Mouse (Mus musculus) layer of hippocampus, adult 9-10 months (tissue): ENCODE measurements around the gene Mtf2.
"Not testable (repeated sequence)": the region's sequence is repeated elsewhere in the genome, so short reads cannot be mapped to it uniquely, and the experiment has no call there.

Experiments used
- DNase-seq: peaks from one replicate; pipeline ENCODE4 v3.0.0; 2022; ENCODE audit warnings: low spot score

The Mtf2 gene

DNA sequence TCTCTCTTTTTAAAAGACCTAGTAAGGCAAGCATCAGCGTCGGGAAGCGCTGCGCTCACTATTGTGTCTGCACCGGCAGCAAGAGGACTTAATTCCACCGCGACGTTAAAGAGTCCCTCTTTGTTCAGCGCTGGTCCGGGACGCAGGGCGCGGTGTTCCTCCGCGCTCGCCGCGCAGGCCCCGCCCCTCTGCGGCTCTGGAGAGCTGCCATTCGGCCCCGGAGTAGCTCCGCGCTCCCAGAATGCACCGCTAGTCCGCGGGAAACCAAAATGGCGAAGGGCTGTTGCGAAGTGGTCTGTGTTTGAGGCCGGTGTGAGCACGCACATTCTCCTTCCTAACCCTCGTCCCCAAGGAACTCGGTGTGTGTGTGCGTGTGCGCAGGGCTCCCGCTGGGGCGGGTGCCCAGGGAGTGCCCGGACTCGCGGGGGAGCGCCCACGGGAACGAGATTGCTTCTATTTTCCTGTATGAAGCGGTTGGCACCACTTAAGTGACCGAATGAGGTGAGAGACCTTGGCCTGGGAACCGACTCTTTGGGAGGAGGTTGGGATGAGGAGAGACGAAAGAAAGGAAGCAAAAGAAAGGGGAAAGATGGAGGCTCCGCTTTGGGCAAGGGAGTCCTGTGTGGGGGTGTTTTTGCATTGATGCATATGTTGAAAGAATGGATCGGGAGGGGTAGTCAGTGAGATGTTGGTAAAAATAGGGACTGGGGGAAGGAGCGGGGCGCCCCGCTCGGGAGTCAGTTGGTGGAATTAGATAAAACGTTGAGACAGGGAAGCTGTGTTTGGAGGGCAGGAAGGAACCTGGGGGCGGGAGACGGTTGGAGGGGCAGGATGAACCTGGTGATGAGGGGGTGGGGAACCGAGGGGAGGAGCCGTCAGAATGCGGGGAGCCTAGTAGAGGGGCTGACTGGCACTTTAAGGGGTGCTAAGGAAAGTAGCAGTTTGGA lies at the start of gene Mtf2:
Gene Mtf2, plus strand, starts transcription at position 210 of the 947 bp plus-strand sequence.
- peak; percentile 94 for DNase-seq

DNA sequence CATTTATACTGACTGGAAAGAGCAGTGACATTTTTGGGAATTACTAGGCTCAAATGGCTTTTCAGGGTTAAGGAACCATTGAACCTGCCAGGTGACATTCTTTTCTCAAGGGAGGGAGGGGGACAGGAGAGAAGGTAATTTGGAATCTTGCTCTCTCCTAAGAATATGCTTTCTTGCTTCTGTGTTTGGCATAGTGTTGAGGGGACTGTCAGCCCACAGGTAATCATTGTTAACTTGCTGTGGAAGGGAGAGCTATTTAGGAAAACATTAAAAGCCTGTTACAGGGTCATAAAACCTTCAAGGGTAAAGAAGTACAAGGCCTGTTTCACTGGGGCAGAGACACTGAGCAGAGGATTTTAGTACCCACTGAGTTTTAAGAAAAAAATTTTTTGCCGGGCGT lies 48.2 kb upstream of the Mtf2 start:
- no peak for DNase-seq

DNA sequence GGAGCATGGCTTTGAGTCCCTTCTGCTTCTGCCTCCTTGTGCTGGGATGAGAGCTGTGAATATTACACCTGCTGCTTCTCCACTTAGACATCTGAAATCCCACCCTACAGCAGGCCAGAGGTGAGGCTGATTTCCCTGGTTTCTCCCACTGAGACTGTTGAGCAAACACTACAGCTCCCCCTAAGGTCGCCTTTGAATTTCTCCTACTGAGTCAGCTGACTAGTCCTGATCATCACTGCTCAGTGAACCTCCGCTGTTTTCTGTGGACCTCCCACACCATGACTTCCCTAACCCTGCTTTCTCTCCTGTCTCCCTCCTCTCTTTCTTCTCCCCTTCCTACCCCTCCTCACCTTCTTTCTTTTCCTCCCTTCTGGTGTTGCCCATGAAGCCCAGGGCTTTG lies 46.1 kb upstream of the Mtf2 start:
- no peak for DNase-seq

DNA sequence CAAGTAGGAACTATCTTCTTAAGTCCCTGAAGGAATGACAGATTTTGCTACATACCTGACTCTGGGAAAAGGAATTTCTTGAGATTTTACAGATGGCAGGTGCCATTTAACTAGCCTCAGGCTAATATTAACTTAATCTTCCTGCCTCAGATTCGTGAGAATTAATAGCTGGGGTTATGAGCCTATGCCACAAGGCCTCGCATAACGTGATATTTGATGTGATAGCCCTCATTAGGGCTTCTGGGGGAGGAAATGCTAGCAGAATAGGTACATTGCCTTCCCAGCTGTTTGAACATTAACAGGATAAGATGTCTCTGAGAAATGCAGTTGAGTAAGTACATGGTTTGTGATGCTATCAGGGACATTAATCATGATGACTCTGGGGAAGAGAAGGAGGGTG lies 44.1 kb upstream of the Mtf2 start:
- DNase-seq = no peak

DNA sequence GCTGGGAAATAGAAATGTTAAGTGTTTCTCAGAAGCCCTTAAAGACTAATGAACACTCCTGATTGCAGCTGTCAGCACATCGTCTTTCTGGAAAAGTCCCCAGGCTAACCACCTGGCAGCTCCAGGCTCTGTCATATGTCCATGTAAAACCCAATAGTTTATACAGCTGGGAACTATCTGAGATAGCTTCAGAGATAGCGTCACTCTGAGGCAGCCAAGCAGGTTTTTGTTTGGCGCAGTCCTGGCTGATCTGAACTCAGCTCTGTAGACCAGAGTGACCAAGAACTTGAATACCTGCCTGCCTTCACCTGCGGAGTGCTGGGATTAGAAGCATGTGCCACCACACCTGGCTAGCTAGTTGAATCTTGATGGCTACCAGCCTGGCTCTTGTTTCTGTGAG lies 37.2 kb upstream of the Mtf2 start:
- DNase-seq = no peak

DNA sequence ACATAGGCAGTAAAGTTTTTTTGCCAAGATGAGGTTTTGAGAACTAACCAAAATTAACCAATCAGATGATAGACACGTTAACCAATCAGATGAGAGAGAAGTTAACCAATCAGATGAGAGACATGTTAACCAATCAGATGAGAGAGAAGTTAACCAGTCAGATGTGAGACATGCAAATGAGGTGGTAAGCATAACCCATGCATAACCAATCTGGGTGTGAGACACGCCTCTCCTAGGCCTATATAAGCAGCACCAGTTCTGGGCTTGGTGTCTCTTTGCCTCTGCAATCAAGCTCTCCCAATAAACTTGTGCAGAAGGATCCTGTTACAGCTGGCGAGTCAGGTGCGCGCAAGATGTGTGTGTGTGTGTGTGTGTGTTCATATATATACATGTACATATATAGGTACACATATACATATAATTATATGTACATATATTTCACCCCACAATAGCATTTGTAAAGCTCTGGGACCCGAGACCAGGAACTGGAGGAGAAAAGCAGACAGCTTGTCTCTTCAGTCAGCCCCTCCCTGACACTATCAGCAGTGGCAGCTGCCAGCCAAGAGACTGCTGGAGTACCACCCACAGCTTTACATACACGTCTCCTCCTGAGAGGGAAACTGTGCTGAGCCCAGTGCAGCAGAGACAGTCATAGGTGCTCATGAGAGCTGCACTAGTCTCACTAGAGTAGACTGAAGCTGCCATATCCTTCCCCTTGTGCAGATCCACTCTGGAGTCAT lies 36.5 kb upstream of the Mtf2 start:
- not testable (repeated sequence) for DNase-seq

DNA sequence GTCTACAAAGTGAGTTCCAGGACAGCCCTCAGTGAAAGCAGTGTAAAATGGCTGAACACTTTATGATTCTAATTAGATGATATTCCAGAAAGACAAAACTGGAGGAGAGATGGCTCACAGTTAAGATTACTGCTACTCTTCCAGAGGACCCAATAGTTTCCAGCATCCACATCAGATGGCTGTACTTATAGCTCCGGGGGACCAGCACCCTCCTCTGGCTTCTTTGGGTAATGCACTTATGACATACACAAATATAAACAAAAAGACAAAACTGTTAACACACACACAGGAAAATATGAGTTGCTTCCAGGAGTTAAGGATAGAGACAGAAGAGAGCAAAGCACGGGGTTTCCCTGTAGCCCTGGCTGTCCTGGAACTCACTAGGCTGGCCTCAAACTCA lies 35.5 kb upstream of the Mtf2 start:
- DNase-seq = no peak

DNA sequence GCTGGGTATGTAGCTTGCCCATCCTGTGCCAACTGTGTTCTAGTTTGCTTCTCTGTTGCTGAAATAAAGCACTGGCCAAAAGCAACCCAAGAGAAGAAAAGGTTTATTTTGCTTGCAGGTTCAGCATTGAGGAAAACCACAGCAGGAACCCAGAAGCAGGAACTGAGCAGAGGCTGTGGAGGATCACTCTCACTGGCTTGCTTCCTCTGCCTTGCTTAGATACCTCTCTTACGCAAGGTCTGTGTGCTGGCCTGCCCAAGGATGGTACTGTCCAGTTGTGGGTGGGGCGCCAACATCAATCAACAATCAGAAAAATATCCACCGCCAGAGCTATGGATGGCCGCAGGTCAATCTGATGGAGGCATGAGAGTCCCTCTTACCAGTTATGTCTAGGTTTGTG lies 34.2 kb upstream of the Mtf2 start:
- DNase-seq = no peak

DNA sequence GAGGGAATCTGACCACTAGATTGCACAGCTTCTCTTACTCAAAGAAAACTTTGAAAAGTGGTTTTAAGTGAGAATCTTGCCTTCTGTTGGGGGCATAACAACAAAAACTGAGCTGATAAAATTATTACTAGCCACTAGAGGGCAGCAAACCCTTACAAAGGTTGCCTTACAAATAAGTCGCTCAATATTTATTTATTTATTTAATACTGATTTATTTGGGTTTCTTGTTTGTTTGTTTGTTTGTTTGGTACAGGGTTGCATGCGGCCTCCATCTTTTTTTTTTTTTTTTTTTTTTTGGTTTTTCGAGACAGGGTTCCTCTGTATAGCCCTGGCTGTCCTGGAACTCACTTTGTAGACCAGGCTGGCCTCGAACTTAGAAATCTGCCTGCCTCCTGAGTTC lies 31.3 kb upstream of the Mtf2 start:
- peak; percentile 41 for DNase-seq

DNA sequence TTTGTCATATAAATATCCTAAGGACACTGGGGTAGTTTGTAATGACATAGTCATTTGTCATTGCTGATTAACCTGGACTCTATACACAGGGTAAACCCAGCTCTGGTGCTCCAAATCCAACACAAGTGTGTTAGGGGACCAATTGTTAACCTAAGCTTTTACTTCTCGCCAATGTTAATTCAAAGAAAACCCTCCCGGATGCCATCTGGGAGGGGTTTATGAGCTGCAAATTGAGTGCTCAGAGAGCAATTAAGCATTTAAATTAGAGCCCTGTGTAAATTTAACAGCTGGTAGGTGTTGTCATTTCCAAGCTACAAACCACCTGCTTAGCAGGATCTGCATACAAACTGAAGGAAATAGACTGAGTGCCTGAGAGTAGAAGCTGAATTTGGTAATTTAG lies 30.0 kb upstream of the Mtf2 start:
- DNase-seq = no peak

DNA sequence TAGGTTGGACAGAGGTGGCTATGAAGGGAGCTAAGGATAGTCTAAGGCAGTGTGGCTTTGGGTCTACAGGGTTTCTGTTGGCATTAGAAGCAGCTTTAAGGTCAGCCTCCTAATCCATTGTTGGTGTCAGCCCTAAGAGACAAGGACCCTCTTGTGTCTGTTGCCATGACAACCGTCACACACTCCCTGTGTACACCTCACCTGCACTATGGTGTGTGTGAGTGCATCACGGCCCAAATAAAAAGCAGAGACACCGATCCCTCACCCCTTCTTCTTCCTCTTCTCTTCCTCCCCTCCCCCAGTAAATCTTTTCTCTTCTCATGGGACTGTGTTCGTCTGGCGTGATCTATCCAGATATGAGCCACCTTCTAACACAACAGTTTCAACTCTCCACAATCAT lies 23.4 kb upstream of the Mtf2 start:
- DNase-seq = no peak

DNA sequence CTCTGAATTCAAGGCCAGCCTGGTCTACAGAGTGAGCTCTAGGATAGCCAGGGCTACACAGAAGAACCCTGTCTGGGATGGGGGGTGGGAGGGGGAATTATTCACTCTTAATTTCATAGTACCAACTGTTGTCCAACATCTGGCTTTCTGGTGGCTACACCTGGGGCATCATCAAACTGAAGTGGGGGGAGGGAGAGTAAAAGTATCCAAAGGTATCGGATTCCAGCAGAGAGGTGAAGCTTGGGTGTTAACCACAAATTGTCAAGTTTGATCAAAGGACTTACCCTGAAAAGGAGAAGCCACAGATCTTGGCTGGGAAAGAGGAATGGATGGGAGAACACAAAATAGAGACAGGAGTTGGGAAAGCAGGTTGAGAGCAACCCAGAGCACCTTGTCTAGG lies 21.6 kb upstream of the Mtf2 start:
- DNase-seq = no peak

DNA sequence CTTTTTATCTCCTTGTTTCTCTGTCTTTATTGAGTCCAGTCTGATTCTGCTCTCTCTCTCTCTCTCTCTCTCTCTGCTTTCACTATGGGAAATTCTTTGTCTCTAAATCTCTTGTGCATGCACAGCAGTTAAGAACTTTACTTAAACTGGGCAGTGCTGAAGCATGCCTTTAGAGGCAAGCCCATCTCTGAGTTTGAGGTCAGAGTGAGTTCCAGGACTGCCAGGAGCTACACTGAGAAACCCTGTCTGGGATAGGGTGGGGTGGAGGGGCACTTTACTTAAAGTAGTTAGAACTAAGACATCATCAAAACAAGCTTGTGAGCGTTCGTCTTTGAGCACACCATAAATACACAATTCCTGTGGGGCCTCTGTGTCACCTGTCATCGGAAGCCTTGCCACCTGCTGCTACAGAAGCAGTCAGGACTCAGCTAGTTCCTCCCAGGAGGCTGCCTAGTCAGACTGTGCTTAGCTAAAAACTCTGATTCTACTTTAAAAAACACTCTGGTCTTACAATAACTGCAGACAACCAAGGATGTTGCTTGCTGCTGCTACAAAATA lies 15.7 kb upstream of the Mtf2 start:
- no peak for DNase-seq

DNA sequence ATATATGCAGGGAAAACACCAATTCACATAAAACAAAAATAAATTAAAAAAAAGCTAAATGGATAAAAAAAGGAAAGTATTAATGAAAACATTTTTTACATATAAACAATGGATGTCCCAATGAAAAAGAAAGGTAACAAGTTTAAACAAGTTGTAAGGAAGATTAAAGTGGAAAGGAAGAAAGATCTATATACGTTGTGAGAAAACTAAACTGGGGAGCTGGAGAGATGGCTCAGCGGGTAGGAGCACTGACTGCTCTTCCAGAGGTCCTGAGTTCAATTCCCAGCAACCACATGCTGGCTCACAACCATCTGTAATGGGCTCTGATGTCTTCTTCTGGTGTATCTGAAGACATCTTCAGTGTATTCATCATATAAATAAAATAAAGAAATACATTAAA lies 14.4 kb upstream of the Mtf2 start:
- DNase-seq = no peak

DNA sequence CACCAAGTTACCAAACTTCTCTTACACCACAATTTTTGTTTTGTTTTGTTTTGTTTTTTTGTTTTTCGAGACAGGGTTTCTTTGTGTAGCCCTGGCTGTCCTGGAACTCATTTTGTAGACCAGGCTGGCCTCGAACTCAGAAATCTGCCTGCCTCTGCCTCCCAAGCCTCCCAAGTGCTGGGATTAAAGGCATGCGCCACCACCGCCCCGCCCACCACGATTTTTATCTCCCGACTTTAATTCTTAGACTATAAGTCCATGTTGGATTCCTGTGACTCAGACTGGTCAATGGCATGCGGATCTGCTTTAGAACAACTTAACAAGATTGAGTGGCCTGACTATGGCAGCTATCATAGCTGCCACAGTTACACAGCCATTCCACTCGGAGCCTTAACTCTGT lies 13.7 kb upstream of the Mtf2 start:
- DNase-seq = not testable (repeated sequence)

DNA sequence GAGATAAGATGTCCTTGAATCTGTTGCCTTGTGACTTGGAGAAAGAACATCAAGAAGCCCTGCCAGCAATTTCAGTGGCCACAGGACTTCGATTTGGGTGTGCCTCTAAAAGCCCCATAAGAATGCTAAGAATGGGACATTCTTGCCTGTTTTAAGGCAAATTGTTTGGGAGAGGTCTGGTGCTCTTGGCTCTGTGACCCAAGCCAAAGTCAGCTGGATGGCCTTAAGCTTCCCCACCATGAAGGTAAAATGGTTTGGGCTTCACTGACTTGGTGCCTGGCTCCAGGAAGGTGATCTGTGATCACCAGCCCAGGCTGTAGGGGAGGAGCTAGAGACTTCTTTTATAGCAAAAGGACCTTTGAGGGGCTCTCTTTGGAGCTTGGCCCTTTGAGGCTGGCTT lies 13.3 kb upstream of the Mtf2 start:
- no peak for DNase-seq

DNA sequence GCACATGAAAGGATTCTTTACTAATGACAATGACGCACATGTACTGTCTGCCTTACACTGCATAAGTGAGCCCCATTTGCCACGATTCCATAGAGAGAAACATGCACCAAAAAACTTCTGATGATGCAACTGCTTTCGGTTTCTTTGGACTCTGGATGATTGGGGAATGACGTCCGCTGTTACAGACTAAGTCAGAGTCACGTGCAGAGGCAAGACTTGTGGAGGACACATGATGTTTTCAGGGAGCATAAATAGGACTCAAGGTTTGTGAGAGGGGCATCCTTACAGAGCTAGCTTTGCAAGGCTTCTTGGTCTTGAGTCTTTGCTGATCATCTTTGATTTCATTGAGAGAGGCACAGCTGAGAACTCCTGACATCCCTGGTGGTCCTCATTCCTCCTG lies 11.9 kb upstream of the Mtf2 start:
- no peak for DNase-seq

DNA sequence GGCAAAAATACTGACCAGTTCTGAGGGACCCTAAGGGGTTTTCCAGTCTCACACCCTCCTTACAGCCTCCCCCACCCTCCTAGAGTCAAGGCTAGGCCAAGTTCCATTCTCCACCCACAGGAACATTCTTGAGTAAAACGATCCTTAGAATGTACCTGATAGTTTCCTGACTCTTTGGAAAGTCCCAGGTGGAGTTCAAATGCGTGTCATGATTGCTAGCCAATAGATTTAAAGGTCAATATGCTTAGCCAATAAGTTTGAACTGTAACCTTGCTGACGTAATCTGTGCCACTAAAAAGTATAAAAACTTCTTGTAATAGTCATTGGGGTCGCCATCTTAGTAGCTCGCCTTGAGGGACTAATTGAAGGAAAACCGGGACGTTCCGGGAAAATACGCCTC lies 5.1 kb upstream of the Mtf2 start:
- no peak for DNase-seq

DNA sequence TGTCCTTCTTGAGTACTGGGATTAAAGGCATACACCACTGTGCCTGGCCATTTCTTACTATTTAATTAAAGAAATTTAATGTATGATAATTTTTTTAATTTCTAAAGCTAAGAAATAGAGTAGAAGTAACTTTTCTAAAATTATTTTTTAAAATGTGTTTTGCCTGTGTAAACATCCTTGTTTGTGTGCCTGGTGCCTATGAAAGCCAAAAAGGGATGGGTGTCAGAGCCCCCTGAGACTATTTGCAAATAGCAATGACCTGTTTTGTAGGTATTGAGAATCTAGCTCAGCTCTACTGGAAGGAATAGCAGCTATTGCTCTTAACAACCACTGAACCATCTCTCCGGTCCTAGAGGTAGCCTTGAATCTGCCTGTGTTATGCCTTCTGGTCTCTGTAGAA lies 6.8 kb downstream of the Mtf2 start:
- DNase-seq = no peak

DNA sequence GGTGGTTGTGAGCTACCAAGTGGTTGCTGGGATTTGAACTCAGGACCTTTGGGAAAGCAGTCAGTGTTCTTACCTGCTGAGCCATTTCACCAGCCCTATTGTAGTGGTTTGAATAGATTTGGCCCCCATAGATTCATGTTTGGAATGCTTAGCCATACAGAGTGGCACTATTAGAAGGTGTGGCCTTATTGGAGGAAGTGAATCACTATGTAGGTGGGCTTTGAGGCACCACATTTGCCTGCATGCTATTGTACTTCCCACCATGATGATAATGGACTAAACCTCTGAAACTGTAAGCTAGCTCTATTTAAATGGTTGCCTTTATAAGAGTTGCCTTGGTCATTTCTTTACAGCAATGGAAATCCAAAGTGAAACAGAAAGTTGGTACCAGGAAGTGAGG lies 10.8 kb downstream of the Mtf2 start:
- no peak for DNase-seq

DNA sequence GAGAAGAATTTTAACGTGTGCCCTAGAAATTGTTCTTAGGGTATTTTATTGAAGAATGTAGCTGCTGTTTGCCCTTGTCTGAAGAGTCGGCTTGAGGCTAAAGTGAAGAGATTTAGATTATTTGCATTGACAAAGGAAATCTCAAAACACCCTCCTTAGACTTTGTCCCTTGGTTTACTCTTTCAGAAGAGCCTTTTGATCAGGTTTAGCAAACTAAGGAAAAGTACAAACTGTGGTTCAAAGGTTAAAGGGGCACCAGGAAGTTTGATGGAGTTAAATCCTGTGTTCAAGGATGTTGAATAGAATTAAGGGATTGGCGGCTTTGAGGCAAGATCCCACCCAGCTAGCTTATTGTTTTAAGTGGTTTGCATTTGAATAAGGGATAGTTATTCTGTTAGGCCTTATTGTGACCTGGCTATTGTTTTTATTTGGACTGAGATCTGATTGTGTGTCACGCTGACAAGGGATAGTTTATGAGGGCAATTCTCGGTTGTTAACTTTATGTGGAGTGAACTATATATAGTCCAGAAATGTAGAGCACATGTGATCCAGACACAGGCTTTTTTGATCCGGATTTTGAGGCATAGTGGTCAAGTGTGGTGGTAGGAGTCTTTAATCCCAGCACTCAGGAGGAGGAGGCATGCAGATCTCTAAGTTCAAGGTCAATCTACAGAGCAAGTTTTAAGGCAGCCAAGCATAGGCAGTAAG lies 11.5 kb downstream of the Mtf2 start:
- no peak for DNase-seq

DNA sequence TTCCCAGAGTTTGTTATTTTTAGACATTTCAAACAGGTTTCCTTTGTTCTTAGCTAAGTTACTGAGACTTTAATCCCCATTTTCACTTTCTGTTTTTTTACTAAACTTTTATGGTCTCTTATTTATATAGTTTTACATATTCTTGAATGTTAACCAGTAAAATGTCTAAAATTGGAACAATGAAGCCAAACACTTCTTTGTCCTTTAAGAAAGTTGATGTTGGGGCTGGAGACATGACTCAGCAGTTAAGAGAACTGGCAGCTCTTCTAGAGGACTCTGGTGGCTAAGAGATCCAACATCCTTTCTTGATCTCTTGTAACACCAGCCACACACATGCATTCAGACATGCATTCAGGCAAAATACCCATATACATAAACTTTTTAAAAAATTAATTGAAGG lies 14.1 kb downstream of the Mtf2 start:
- DNase-seq = no peak

DNA sequence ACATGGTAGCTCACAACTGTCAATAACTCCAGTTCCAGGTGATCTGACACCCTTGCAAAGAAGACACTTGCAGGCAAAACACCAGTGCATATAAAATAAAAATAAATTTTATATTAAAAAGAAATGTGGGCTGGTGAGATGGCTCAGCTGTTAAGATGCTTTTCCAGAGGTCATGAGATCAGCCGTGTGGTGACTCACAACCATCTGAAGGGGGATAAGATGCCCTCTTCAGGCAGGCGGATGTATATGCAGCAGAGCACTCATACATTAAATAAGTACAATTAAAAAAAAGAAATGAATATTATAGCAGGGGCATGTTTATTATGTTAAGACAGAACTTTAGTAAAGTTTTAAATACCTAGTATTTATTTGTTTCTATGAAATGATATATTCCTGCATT lies 16.9 kb downstream of the Mtf2 start:
- DNase-seq = no peak
